Mouse (Mus musculus): Measurements from ENCODE around the gene Tcp11.

DNA sequence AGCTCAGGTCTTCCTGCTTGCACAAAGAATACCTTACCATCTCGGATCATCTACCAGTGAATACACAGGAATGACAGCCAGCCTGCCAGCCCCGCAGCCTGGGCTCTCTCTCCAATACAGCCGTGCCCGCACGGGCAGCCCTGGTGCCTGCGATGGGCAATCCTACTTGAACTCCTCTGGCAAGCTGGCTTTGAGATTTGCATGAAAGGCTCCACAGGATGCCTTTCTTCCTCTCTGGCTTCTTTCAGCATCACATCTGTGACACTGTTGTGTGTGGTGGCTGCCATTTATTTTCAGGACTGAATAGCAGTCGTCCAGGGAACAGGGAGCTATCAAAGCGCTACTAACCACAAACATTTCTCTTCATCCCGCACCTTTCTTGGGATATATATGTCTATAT lies 35.9 kb upstream of the Tcp11 start:
- TF ChIP-seq CTCF (IDR thresholded peaks at IDR 0.05; ENCODE audit: control insufficient read depth, insufficient read depth, low read length) (no peak), POLR2A (IDR thresholded peaks at IDR 0.05; ENCODE audit: borderline replicate concordance, control insufficient read depth, low read depth, low read length) (no peak)
